Mouse (Mus musculus) heart, postnatal 0 days (tissue): ENCODE results near the gene Snap47.

ENCODE experiments used
- CTCF ChIP-seq: IDR thresholded peaks from 2 replicates; pipeline ENCODE4 v1.5.1; 2016; ENCODE audit warnings: antibody characterized with exemption, control low read depth, low read depth
- EP300 ChIP-seq: IDR thresholded peaks from 2 replicates; pipeline ENCODE4 v1.6.1; 2016; ENCODE audit warnings: antibody characterized with exemption, low read depth

- TF ChIP-seq CTCF (no peak), EP300 (no peak)
Measured at GRCm38 (mm10) chr11:59460459-59460858, 9.5 kb upstream of the Snap47 start.
